Mouse (Mus musculus): Measurements from ENCODE around the gene Htr1d. TPM values are rescaled to one million over a fixed set of nuclear protein-coding genes. Genes with fewer than 3 reads are reported as not detected.

The Htr1d gene
- total RNA-seq, 1 experiment = 1.5 TPM

GRCm38 (mm10) chr4:136468553-136469327 is 45.4 kb downstream of the Htr1d start:
- Histone ChIP-seq H3K4me1 (ENCODE audit: control insufficient read depth in 2 of 2, insufficient read depth in 2 of 2, low read length in 2 of 2, poor library complexity in 1 of 2) (peaks cover 9 to 15% of the 10 kb centered on the region in 2 experiments; a peak in 3 of 4 replicates), H3K36me3 (ENCODE audit: control insufficient read depth, insufficient read depth, low read length, poor library complexity, severe bottlenecking) (no peaks in the 10 kb centered on the region), H3K9me3 (ENCODE audit: control insufficient read depth, insufficient read depth, low read depth, low read length) (no peaks in the 10 kb centered on the region), H3K4me3 (ENCODE audit: insufficient read depth in 1 of 2, low read depth in 1 of 2, low read length in 2 of 2, poor library complexity in 1 of 2, severe bottlenecking in 1 of 2) (peak overlapping the region; percentile 48 to 77), H3K9ac (ENCODE audit: insufficient read depth, low read depth, low read length, poor library complexity, severe bottlenecking) (peak overlapping the region; percentile 29; the same call in 1 of the 2 replicates), H3K27ac (ENCODE audit: insufficient read depth, low read depth, low read length, poor library complexity, severe bottlenecking) (peak overlapping the region; percentile 35; the same call in 1 of the 2 replicates)
- DNase-seq (ENCODE audit: low read depth, low spot score) = no peak
- in situ Hi-C loops (cut with MboI; ENCODE audit: low sequenced_read_pairs in 2 of 2, unreplicated experiment in 2 of 2) = no loop called here
- no peak for TF ChIP-seq MAFK (IDR thresholded peaks at IDR 0.05; ENCODE audit: insufficient read depth, low read depth, low read length)
- TF ChIP-seq CHD2 (IDR thresholded peaks at IDR 0.05; ENCODE audit: low read depth, low read length) = no peak
- TF ChIP-seq HCFC1 (IDR thresholded peaks at IDR 0.05; ENCODE audit: borderline replicate concordance, insufficient read depth, low read length) = no peak
- no peak for TF ChIP-seq ZNF384 (IDR thresholded peaks at IDR 0.05; ENCODE audit: low read depth, low read length)
- TF ChIP-seq ZC3H11A (IDR thresholded peaks at IDR 0.05; ENCODE audit: borderline replicate concordance, low read depth, low read length) = no peak

GRCm38 (mm10) chr4:136469371-136469903 is 46.1 kb downstream of the Htr1d start, which contains the start of gene Luzp1:
Gene Luzp1 (plus strand): TSS chr4:136469761.
- H3K36me3 ChIP-seq (ENCODE audit: control insufficient read depth, insufficient read depth, low read length, poor library complexity, severe bottlenecking) = no peaks in the 10 kb centered on the region
- H3K27ac ChIP-seq (ENCODE audit: insufficient read depth, low read depth, low read length, poor library complexity, severe bottlenecking) = peak within 1 kb of the TSS; percentile 84
- H3K9ac ChIP-seq (ENCODE audit: insufficient read depth, low read depth, low read length, poor library complexity, severe bottlenecking) = peak within 1 kb of the TSS; percentile 93
- peaks cover 4 to 14% of the 10 kb centered on the region in 2 experiments; a peak in 3 of 4 replicates for H3K4me1 ChIP-seq (ENCODE audit: control insufficient read depth in 2 of 2, insufficient read depth in 2 of 2, low read length in 2 of 2, poor library complexity in 1 of 2)
- DNase-seq (ENCODE audit: low read depth, low spot score) = peak; percentile 88
- TF ChIP-seq MAFK (IDR thresholded peaks at IDR 0.05; ENCODE audit: insufficient read depth, low read depth, low read length) (no peak), ZNF384 (IDR thresholded peaks at IDR 0.05; ENCODE audit: low read depth, low read length) (no peak), HCFC1 (IDR thresholded peaks at IDR 0.05; ENCODE audit: borderline replicate concordance, insufficient read depth, low read length) (no peak), ZC3H11A (IDR thresholded peaks at IDR 0.05; ENCODE audit: borderline replicate concordance, low read depth, low read length) (no peak), CHD2 (IDR thresholded peaks at IDR 0.05; ENCODE audit: low read depth, low read length) (no peak)
- H3K9me3 ChIP-seq (ENCODE audit: control insufficient read depth, insufficient read depth, low read depth, low read length) = no peaks in the 10 kb centered on the region
- in situ Hi-C loops (cut with MboI; ENCODE audit: low sequenced_read_pairs in 2 of 2, unreplicated experiment in 2 of 2) = no loop called here
- H3K4me3 ChIP-seq (ENCODE audit: insufficient read depth in 1 of 2, low read depth in 1 of 2, low read length in 2 of 2, poor library complexity in 1 of 2, severe bottlenecking in 1 of 2) = peak within 1 kb of the TSS; percentile 77 to 95

- peak overlapping the region; percentile 77 to 95 for H3K4me3 ChIP-seq (ENCODE audit: insufficient read depth in 1 of 2, low read depth in 1 of 2, low read length in 2 of 2, poor library complexity in 1 of 2, severe bottlenecking in 1 of 2)
- H3K27ac ChIP-seq (ENCODE audit: insufficient read depth, low read depth, low read length, poor library complexity, severe bottlenecking) = peak overlapping the region; percentile 84
- TF ChIP-seq HCFC1 (IDR thresholded peaks at IDR 0.05; ENCODE audit: borderline replicate concordance, insufficient read depth, low read length) (no peak), CHD2 (IDR thresholded peaks at IDR 0.05; ENCODE audit: low read depth, low read length) (no peak), ZNF384 (IDR thresholded peaks at IDR 0.05; ENCODE audit: low read depth, low read length) (peak; percentile 98), MAFK (IDR thresholded peaks at IDR 0.05; ENCODE audit: insufficient read depth, low read depth, low read length) (no peak), ZC3H11A (IDR thresholded peaks at IDR 0.05; ENCODE audit: borderline replicate concordance, low read depth, low read length) (no peak)
- H3K4me1 ChIP-seq (ENCODE audit: control insufficient read depth in 2 of 2, insufficient read depth in 2 of 2, low read length in 2 of 2, poor library complexity in 1 of 2) = peaks cover 4 to 12% of the 10 kb centered on the region in 2 experiments; a peak in 3 of 4 replicates
- H3K9ac ChIP-seq (ENCODE audit: insufficient read depth, low read depth, low read length, poor library complexity, severe bottlenecking) = peak overlapping the region; percentile 93
- H3K9me3 ChIP-seq (ENCODE audit: control insufficient read depth, insufficient read depth, low read depth, low read length) = no peaks in the 10 kb centered on the region
- H3K36me3 ChIP-seq (ENCODE audit: control insufficient read depth, insufficient read depth, low read length, poor library complexity, severe bottlenecking) = no peaks in the 10 kb centered on the region
- peak; percentile 63 for DNase-seq (ENCODE audit: low read depth, low spot score)
- in situ Hi-C loops (cut with MboI; ENCODE audit: low sequenced_read_pairs in 2 of 2, unreplicated experiment in 2 of 2) = no loop called here
These were observed 46.6 kb downstream of the Htr1d start for GRCm38 (mm10) chr4:136469941-136470346.

- DNase-seq (ENCODE audit: low read depth, low spot score) = no peak
- in situ Hi-C loops (cut with MboI; ENCODE audit: low sequenced_read_pairs in 2 of 2, unreplicated experiment in 2 of 2) = no loop called here
- TF ChIP-seq ZNF384 (IDR thresholded peaks at IDR 0.05; ENCODE audit: low read depth, low read length) = peak; percentile 88
- TF ChIP-seq ZC3H11A (IDR thresholded peaks at IDR 0.05; ENCODE audit: borderline replicate concordance, low read depth, low read length) = no peak
- no peak for TF ChIP-seq HCFC1 (IDR thresholded peaks at IDR 0.05; ENCODE audit: borderline replicate concordance, insufficient read depth, low read length)
- no peak for TF ChIP-seq MAFK (IDR thresholded peaks at IDR 0.05; ENCODE audit: insufficient read depth, low read depth, low read length)
- Histone ChIP-seq H3K9ac (ENCODE audit: insufficient read depth, low read depth, low read length, poor library complexity, severe bottlenecking) (peak overlapping the region; percentile 93), H3K27ac (ENCODE audit: insufficient read depth, low read depth, low read length, poor library complexity, severe bottlenecking) (peak overlapping the region; percentile 84), H3K4me1 (ENCODE audit: control insufficient read depth in 2 of 2, insufficient read depth in 2 of 2, low read length in 2 of 2, poor library complexity in 1 of 2) (peaks cover 4 to 12% of the 10 kb centered on the region in 2 experiments; a peak in 3 of 4 replicates), H3K4me3 (ENCODE audit: insufficient read depth in 1 of 2, low read depth in 1 of 2, low read length in 2 of 2, poor library complexity in 1 of 2, severe bottlenecking in 1 of 2) (peak overlapping the region; percentile 77 to 95), H3K9me3 (ENCODE audit: control insufficient read depth, insufficient read depth, low read depth, low read length) (no peaks in the 10 kb centered on the region), H3K36me3 (ENCODE audit: control insufficient read depth, insufficient read depth, low read length, poor library complexity, severe bottlenecking) (no peaks in the 10 kb centered on the region)
These were observed 47.2 kb downstream of the Htr1d start for GRCm38 (mm10) chr4:136470347-136471071.
